7 mouse cellular contexts compared by ENCODE assay signal in the genomic region with DNA sequence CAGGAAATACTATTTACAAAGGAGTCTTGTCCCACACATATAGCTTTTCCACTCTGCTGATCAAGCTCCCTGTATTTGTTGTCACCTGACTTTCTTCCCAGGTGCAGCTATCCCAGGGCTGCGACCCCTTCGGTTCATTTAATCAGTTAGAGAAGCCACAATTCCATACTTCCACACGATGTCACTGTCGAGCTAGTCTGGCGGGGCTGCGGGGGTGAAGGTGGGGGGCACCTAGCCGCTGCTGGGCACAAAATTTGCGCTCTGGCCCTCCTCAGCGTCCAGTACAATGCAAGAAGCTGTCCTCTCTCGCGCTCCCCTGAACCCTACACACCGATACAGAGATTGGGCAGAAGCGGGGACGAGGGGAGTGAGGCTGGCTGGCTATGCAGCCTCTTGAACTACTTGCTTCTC. TPM values are rescaled to one million over a fixed set of nuclear protein-coding genes. Genes with fewer than 3 reads are reported as not detected.
DNase-seq lines count a peak whose midpoint lies in the region; ATAC-seq lines count a peak whose summit lies in the region.

No protein-coding gene starts in this region.

- H3K9me3 ChIP-seq in embryonic facial prominence, embryonic 10.5 days = no peaks in the 10 kb centered on the region
- H3K9me3 ChIP-seq in limb, embryonic 10.5 days (replicated peaks) = no peaks in the 10 kb centered on the region
- H3K9me3 ChIP-seq in neural tube, embryonic 12.5 days = no peaks in the 10 kb centered on the region

- H3K9ac ChIP-seq in neural tube, embryonic 12.5 days = no peak overlapping the region

- peak overlapping the region; percentile 48 for H3K4me3 ChIP-seq in embryonic facial prominence, embryonic 10.5 days
- H3K4me3 ChIP-seq in limb, embryonic 10.5 days = peak overlapping the region; percentile 39
- 0 out of 2 replicates have a peak overlapping the region, but pooled peaks have one; percentile 7 for H3K4me3 ChIP-seq in neural tube, embryonic 12.5 days

- WGBS in embryonic facial prominence, embryonic 10.5 days = 4% methylated on average over 14 of the region's 14 CpGs
- WGBS in limb, embryonic 10.5 days = 5% methylated on average over 14 of the region's 14 CpGs
- 6% methylated on average over 14 of the region's 14 CpGs for WGBS in neural tube, embryonic 12.5 days

- peaks cover 8% of the 10 kb centered on the region; the same call in 1 of the 2 replicates for H3K4me1 ChIP-seq in embryonic facial prominence, embryonic 10.5 days
- H3K4me1 ChIP-seq in limb, embryonic 10.5 days = peaks cover 4% of the 10 kb centered on the region; the same call in 1 of the 2 replicates
- H3K4me1 ChIP-seq in neural tube, embryonic 12.5 days = no peaks in the 10 kb centered on the region

- peak; percentile 47 to 56; a peak in 2 of 4 replicates for ATAC-seq in hematopoietic stem cell, adult 5-6 weeks (replicated peaks in 1 of 2; ENCODE audit: insufficient read depth in 1 of 2, low FRiP score in 2 of 2, low TSS enrichment in 1 of 2, low read depth in 1 of 2, poor library complexity in 2 of 2, severe bottlenecking in 2 of 2)
- ATAC-seq in neural tube, embryonic 12.5 days (ENCODE audit: low FRiP score, low read depth) = peak; percentile 67
- no peak for ATAC-seq in activated CD4-positive, CD25-positive, alpha-beta regulatory T cell, adult 4 months

- no peaks in the 10 kb centered on the region for H3K36me3 ChIP-seq in embryonic facial prominence, embryonic 10.5 days (replicated peaks)
- H3K36me3 ChIP-seq in limb, embryonic 10.5 days = no peaks in the 10 kb centered on the region
- H3K36me3 ChIP-seq in neural tube, embryonic 12.5 days = no peaks in the 10 kb centered on the region

- H3K4me2 ChIP-seq in neural tube, embryonic 12.5 days (replicated peaks) = peak overlapping the region; percentile 59

- DNase-seq in ovary, postnatal 14 days (ENCODE audit: low spot score) = peak; percentile 18
- DNase-seq in ovary, adult 18-20 months (ENCODE audit: low spot score) = no peak
- DNase-seq in embryonic facial prominence, embryonic 10.5 days (ENCODE audit: low spot score) = peak; percentile 69
- peak; percentile 64 for DNase-seq in limb, embryonic 10.5 days (ENCODE audit: low spot score)

- H3K27ac ChIP-seq in embryonic facial prominence, embryonic 10.5 days (replicated peaks) = peak overlapping the region; percentile 40; the same call in 1 of the 2 replicates
- H3K27ac ChIP-seq in limb, embryonic 10.5 days = no peak overlapping the region; the same call in 1 of the 2 replicates
- H3K27ac ChIP-seq in neural tube, embryonic 12.5 days = no peak overlapping the region

- no peaks in the 10 kb centered on the region for H3K27me3 ChIP-seq in embryonic facial prominence, embryonic 10.5 days (replicated peaks; ENCODE audit: low read depth, poor library complexity, severe bottlenecking)
- no peaks in the 10 kb centered on the region for H3K27me3 ChIP-seq in limb, embryonic 10.5 days (ENCODE audit: low read depth, poor library complexity, severe bottlenecking)
- H3K27me3 ChIP-seq in neural tube, embryonic 12.5 days (replicated peaks) = no peaks in the 10 kb centered on the region

RNA-seq across cellular contexts. Expression of a gene that starts 21.6 kb away (rescaled TPM):
- not detected in 2 replicates for polyA plus RNA-seq in embryonic facial prominence, embryonic 10.5 days (2016; fragmentation: Nextera tagmentation; extraction: Ambion mirVana)
- 0.31 TPM in 1 of 2 replicates, not detected in the other for total RNA-seq in hematopoietic stem cell, adult 5-6 weeks (2017)
- polyA plus RNA-seq in limb, embryonic 10.5 days (2016; fragmentation: Nextera tagmentation; extraction: Ambion mirVana) = not detected in 2 replicates
- polyA plus RNA-seq in neural tube, embryonic 12.5 days (2016; fragmentation: Nextera tagmentation; extraction: Ambion mirVana) = 0.62 and 0.83 TPM in 2 replicates
- polyA plus RNA-seq in activated CD4-positive, CD25-positive, alpha-beta regulatory T cell, adult 4 months (2017; shearing (Covaris generic)) = under 1 TPM in 1 of 2 experiments, not detected in 1; 0.40 TPM

RNA-seq across cellular contexts. Expression of a gene that starts 48.4 kb away (rescaled TPM):
- polyA plus RNA-seq in embryonic facial prominence, embryonic 10.5 days (2016; fragmentation: Nextera tagmentation; extraction: Ambion mirVana) = 0.10 and 0.24 TPM in 2 replicates
- total RNA-seq in hematopoietic stem cell, adult 5-6 weeks (2017) = not detected in 2 replicates
- polyA plus RNA-seq in limb, embryonic 10.5 days (2016; fragmentation: Nextera tagmentation; extraction: Ambion mirVana) = not detected in 2 replicates
- 2.0 and 2.5 TPM in 2 replicates for polyA plus RNA-seq in neural tube, embryonic 12.5 days (2016; fragmentation: Nextera tagmentation; extraction: Ambion mirVana)
- not detected for polyA plus RNA-seq in activated CD4-positive, CD25-positive, alpha-beta regulatory T cell, adult 4 months (2017; shearing (Covaris generic))
